Mouse (Mus musculus): Measurements from ENCODE around the gene Opcml.

Gene Opcml

DNA sequence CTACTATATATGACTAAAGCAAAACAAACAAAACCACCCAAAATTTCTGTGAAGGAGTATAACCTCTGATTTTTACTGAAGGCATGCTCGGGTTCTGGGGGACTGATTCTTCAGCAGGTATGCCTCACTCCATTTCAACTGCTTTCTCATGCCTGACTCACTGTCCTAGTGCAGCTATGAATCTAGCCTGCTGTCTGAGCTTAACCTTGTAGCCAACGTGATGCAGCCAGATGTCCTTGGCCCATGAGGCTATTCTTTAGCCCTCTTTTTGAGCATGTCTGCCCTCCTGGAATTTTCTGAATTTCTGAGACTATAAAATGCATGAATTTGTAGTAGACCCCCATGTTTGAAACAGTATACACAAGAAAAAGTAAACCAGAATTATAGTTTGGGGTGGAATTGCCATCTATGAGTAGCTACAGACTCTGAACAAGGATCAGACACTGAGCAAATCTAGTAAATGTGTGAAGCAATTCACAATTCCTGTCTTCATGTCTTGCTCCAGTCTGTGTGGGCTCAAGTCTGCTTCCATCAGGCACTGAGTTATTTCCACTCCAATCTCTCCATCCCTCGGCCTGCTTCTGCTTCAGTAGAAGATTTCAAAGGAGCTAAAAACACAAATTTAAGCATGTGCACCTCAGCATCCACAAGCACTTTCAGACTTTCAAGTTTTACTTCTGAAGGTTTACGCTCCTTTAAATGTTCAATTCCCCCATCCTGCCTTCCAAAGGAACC, 528.6 kb downstream of the Opcml start:
- no peak for DNase-seq (ENCODE audit: low spot score in 2 of 2)

GRCm38 (mm10) chr9:28319802-28320201, 529.2 kb downstream of the Opcml start:
- DNase-seq (ENCODE audit: low spot score in 2 of 2): no peak

DNA sequence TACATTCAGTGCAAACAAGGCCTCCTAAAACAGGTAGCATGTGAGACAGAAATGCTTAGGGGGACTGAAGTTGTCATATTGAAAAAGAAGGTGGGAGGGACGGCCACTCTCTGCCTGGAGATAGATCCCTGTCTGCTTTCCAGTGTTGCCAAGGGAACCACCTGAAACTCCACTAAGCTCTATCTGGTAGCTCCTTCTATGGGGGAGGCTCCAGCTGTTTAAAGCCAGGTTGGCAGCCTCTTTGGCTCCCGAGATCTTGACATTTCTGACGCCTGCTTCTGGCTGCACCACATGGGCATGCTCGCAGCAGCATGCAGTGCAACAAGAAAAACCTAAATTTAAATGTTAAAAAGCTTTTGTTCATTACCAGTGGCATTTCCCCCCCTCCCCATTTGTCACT, 537.4 kb downstream of the Opcml start:
- no peak for DNase-seq (ENCODE audit: low spot score in 2 of 2)

- no peak for DNase-seq (ENCODE audit: low spot score in 2 of 2)
Measured at GRCm38 (mm10) chr9:28328434-28328833, 537.9 kb downstream of the Opcml start.

DNA sequence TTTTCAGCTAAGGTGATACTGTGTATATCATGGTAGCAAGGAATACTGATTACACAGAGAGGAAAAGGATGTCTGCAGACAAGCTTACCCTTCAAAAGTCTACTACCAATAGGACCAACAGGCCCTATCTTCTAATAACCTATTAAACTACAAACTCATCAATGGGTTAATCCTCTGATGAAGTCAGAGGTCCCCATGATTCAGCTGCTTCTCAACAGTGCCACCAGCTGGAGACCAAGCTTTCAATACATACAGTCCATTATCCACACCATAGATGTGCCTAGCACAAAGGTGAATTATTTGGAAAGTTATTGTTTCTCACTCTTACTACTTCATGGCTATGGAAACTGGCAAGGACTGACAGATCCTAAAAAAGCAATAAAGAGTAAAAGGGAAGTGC, 538.9 kb downstream of the Opcml start:
- no peak for DNase-seq (ENCODE audit: low spot score in 2 of 2)

GRCm38 (mm10) chr9:28336511-28337208, 546.1 kb downstream of the Opcml start:
- DNase-seq (ENCODE audit: low spot score in 2 of 2): no peak

- no peak for DNase-seq (ENCODE audit: low spot score in 2 of 2)
Measured at GRCm38 (mm10) chr9:28337837-28338236, 547.3 kb downstream of the Opcml start.

GRCm38 (mm10) chr9:28354978-28355377, 564.4 kb downstream of the Opcml start:
- no peak for DNase-seq (ENCODE audit: low spot score in 2 of 2)

DNA sequence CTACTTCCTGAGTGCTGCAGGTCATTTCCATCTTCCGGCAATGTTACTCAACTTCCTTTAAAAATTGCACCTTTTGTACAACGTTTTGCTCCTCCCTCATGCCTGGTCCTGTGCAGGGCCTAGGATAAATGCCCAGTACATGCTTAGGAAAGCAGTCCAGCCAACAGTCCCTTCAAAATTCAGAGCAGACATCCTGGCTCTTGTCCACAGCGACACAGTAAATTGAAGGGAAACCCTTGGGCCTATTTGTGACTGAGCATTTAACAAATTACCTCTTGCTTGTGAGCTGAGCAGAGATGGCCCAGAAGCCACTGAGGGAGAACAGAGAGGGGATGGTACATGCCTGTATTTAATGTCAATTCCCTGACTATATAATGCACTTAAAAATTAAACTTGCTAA, 567.4 kb downstream of the Opcml start:
- DNase-seq (ENCODE audit: low spot score in 2 of 2): no peak

DNA sequence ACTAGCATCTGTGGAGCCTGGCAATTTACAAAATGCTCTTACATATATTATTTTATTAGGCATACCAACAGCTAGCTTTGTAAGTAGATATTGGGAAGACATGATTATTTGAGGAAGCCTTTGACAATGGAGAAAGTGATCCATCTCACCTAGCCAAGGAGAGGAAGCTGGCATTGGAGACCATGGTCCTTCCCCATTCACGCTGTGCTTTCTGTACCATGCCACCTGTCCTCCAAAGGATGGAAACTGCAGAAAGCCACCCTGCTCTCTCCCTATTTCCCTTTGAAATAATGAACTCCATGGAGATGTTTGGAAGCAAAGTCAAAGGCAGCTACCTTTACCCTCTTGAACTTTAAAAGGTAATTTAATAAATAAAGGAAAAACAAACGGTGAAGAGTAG, 570.1 kb downstream of the Opcml start:
- no peak for DNase-seq (ENCODE audit: low spot score in 2 of 2)

- no peak for DNase-seq (ENCODE audit: low spot score in 2 of 2)
Measured at GRCm38 (mm10) chr9:28364473-28365159, 574.0 kb downstream of the Opcml start.

GRCm38 (mm10) chr9:28365160-28365473, 574.5 kb downstream of the Opcml start:
- DNase-seq (ENCODE audit: low spot score in 2 of 2): no peak

GRCm38 (mm10) chr9:28386527-28387175, 596.1 kb downstream of the Opcml start:
- no peak for DNase-seq (ENCODE audit: low spot score in 2 of 2)

DNA sequence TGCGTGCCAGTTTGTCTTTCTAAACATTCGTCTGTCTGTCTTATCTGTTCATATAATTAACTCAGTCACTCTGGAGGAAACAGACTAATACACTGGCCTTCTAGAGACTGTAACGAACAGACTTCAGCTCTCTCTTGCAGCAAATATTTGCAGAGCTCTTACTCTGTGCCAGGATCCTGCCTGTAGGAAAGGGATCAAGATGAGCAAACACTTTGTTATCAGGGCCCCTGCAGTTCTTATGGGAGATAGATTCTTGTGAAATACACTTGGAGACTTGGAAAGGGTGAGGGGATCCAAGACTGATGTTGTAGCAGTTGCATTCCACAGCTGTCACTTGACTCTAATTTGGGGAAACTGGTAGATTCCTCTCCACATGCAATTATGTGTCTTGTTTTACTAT, 604.6 kb downstream of the Opcml start:
- no peak for DNase-seq (ENCODE audit: low spot score in 2 of 2)

DNA sequence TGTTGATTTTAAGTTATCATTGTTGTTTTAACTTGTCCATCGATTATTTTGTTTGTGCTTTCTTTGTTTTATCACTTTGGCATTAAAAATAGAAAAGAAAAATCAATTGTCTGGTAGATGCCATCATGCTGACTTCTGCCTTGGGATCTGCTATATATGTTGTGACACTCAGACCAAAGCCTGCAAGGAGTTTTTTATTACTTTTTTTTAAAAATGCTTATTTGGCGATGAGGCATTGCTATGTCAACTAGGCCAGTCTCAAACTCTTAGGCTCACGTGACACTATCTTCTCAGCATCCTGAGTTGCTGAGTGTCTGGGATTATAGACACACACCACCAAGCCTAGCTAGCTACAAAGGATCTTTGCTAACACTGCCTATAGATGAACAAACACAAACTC, 605.1 kb downstream of the Opcml start:
- DNase-seq (ENCODE audit: low spot score in 2 of 2): no peak

- peak; percentile 31 to 58 for DNase-seq (ENCODE audit: low spot score in 2 of 2)
Measured at GRCm38 (mm10) chr9:28402770-28403650, 612.4 kb downstream of the Opcml start.

- DNase-seq (ENCODE audit: low spot score in 2 of 2): peak; percentile 56 to 80
Measured at GRCm38 (mm10) chr9:28403831-28404562, 613.4 kb downstream of the Opcml start.

GRCm38 (mm10) chr9:28404616-28405015, 614.0 kb downstream of the Opcml start:
- DNase-seq (ENCODE audit: low spot score in 2 of 2): no peak

- DNase-seq (ENCODE audit: low spot score in 2 of 2): peak in 1 of 2 experiments; percentile 39
Measured at GRCm38 (mm10) chr9:28405816-28406215, 615.2 kb downstream of the Opcml start.

DNA sequence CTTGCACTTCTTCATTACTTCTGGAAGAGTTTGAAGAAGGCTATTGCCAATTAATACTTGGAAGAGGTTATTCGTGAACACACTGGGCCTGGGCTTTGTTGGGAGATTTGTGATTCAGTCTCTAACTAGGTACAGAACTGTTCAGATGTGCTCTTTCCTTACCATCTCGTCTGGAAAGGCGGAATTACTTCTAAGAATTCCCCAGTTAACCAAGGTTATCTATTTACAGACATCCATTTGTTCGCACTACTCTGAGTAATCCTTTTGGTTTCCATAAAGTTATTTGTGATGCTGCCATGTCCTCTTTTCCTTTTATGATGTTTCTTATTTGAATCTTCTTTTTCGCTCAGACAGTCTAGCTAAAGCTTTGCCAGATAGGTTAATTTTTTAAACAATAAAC, 630.2 kb downstream of the Opcml start:
- DNase-seq (ENCODE audit: low spot score in 2 of 2): no peak

DNA sequence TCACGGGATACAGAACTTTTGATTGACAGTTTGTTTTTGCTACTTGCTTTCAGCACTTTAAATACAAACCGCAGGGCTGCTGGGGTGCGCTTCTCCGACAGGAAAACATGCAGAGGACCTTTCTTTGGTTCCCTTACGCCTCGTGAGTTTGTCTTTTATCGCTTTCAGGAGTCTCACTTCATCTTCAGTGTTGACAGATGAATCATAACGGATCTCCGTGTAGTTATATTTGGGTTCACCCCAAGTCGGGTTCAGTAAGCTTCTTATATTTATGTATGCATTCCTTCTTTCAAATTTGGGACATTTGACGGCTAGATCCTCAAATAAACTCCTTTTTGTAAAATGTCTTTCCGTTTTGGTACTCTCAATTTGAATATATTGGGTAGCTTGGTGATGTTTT, 632.8 kb downstream of the Opcml start:
- DNase-seq (ENCODE audit: low spot score in 2 of 2): no peak
